Mouse (Mus musculus) liver, embryonic 14.5 days (tissue): ENCODE data around the gene Ints6. TPM values are rescaled to one million over a fixed set of nuclear protein-coding genes. Genes with fewer than 3 reads are reported as not detected.

Experiments used
- ATAC-seq: fragments of 200-750 bp; cut with Nextera tagmentation; 2 replicates; pipeline ENCODE4 v1.8.0; 2017; ENCODE audit warnings: moderate number of reproducible peaks, mild to moderate bottlenecking, moderate library complexity; ENCODE audit not compliant: insufficient read depth
- DNase-seq, 3 experiments: peaks; one replicate each; pipeline ENCODE4 v3.0.0-alpha.2; 2012 to 2013; ENCODE audit warnings: low read depth in 3 of 3, low spot score in 3 of 3
- H3K27ac ChIP-seq: fragments of 300-500 bp; sonication (generic); 2 replicates; pipeline ENCODE4 v1.5.1; 2014; ENCODE audit warnings: moderate library complexity, mild to moderate bottlenecking, control low read depth, inconsistent platforms
- H3K27me3 ChIP-seq: fragments of 300-500 bp; sonication (generic); 2 replicates; pipeline ENCODE4 v1.6.1; 2014; ENCODE audit warnings: mild to moderate bottlenecking, low read length, moderate library complexity; ENCODE audit not compliant: control insufficient read depth, insufficient read depth
- H3K36me3 ChIP-seq: fragments of 300-500 bp; sonication (generic); replicated peaks from 2 replicates; pipeline ENCODE4 v1.6.1; 2014; ENCODE audit warnings: low read depth; ENCODE audit not compliant: control insufficient read depth, insufficient read depth
- H3K4me1 ChIP-seq, 2 experiments: fragments of 200-500 bp in 1 of 2; fragments of 300-500 bp in 1 of 2; sonication (generic) in 1 of 2; replicated peaks; 2 replicates each; pipeline ENCODE4 v1.6.1; 2012 to 2014; ENCODE audit warnings: antibody characterized with exemption in 1 of 2, inconsistent platforms in 1 of 2, low read length in 1 of 2; ENCODE audit not compliant: control insufficient read depth in 2 of 2, insufficient read depth in 2 of 2
- H3K4me2 ChIP-seq: fragments of 300-500 bp; sonication (generic); 2 replicates; pipeline ENCODE4 v1.6.1; 2014; ENCODE audit warnings: low read depth, mild to moderate bottlenecking, control low read depth, moderate library complexity
- H3K4me3 ChIP-seq, 2 experiments: fragments of 200-500 bp in 1 of 2; fragments of 300-500 bp in 1 of 2; sonication (generic) in 1 of 2; 2 replicates each; pipeline ENCODE4 v1.5.1; 2012 to 2014; ENCODE audit warnings: low read depth in 2 of 2, low read length in 2 of 2, mild to moderate bottlenecking in 2 of 2, control low read depth in 1 of 2, inconsistent platforms in 1 of 2, moderate library complexity in 1 of 2; ENCODE audit not compliant: insufficient read depth in 1 of 2
- H3K9ac ChIP-seq: fragments of 300-500 bp; sonication (generic); replicated peaks from 2 replicates; pipeline ENCODE4 v1.6.1; 2014; ENCODE audit warnings: mild to moderate bottlenecking, control low read depth, moderate library complexity
- H3K9me3 ChIP-seq: fragments of 300-500 bp; sonication (generic); 2 replicates; pipeline ENCODE4 v1.6.1; 2016; ENCODE audit warnings: low read length, mixed read lengths; ENCODE audit not compliant: control insufficient read depth
- CTCF ChIP-seq: IDR thresholded peaks from 2 replicates; pipeline ENCODE4 v1.5.1; 2016; ENCODE audit warnings: antibody characterized with exemption, low read depth, control low read depth
- EP300 ChIP-seq: IDR thresholded peaks from 2 replicates; pipeline ENCODE4 v1.6.1; 2016; ENCODE audit warnings: antibody characterized with exemption, low read depth
- WGBS: fragments of 180-500 bp; shearing (Covaris S2); extraction: QIAGEN DNeasy Blood & Tissue Kit; methylation state at CpG from one replicate; pipeline ENCODE4 v1.1.7; 2014; ENCODE audit not compliant: insufficient replicate concordance; 5-methylcytosine and 5-hydroxymethylcytosine counted together
- polyA plus RNA-seq, 2 experiments: library from polyadenylated mRNA; depleted of rRNA in 1 of 2; stranded (reverse) in 1 of 2; unstranded in 1 of 2; fragments of >200 nt; fragmentation: Nextera tagmentation in 1 of 2; extraction: Ambion mirVana in 1 of 2; gene quantifications; 2 replicates each; pipeline versions ENCODE4 v1.2.1 to v1.2.3; 2012 to 2014

Ints6 gene
- polyA plus RNA-seq, 2 experiments = 8.1 to 15.3 TPM

GRCm38 (mm10) chr14:62780520-62781316, 19.7 kb upstream of the Ints6 start:
- ATAC-seq = peak; percentile 98
- Histone ChIP-seq H3K36me3 (no peaks in the 10 kb centered on the region), H3K4me3 (no peak overlapping the region), H3K4me1 (peaks cover 10 to 19% of the 10 kb centered on the region in 2 experiments; a peak in 3 of 4 replicates), H3K9me3 (no peaks in the 10 kb centered on the region), H3K27me3 (no peaks in the 10 kb centered on the region), H3K4me2 (peak overlapping the region; percentile 25), H3K27ac (no peak overlapping the region), H3K9ac (no peak overlapping the region; the same call in 1 of the 2 replicates)
- no peak for TF ChIP-seq CTCF
- TF ChIP-seq EP300 = peak; percentile 79
- 17% methylated on average over 9 of the region's 9 CpGs for WGBS
- peak; percentile 57 to 69 (median 67) for DNase-seq

DNA sequence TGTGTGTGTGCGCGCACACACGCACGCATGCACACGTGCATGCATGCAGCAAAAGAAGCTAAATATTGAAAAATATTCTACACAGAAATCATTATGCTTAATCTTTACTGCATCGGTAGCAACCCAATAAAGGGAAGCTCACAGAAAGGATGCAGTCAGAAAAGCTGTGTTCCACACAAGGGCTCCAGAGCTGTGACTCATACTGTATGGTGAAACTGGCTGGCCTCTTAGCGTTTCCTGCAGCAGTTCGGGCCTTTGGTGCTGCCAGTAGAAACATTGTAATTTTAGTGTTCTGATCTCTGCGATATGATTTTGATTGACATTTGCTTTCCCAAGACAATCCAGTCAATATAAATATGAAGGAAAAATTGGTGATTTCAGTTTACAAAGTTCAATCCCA, 17.1 kb upstream of the Ints6 start:
- no peaks in the 10 kb centered on the region for H3K27me3 ChIP-seq
- H3K4me3 ChIP-seq = no peak overlapping the region
- H3K9me3 ChIP-seq = no peaks in the 10 kb centered on the region
- peaks cover 10 to 21% of the 10 kb centered on the region in 2 experiments; a peak in 3 of 4 replicates for H3K4me1 ChIP-seq
- 78% methylated on average over 9 of the region's 9 CpGs for WGBS
- TF ChIP-seq CTCF (no peak), EP300 (no peak)
- H3K9ac ChIP-seq = no peak overlapping the region
- DNase-seq (no peak), ATAC-seq (no peak)
- H3K36me3 ChIP-seq = no peaks in the 10 kb centered on the region
- H3K4me2 ChIP-seq = no peak overlapping the region
- H3K27ac ChIP-seq = no peak overlapping the region

DNA sequence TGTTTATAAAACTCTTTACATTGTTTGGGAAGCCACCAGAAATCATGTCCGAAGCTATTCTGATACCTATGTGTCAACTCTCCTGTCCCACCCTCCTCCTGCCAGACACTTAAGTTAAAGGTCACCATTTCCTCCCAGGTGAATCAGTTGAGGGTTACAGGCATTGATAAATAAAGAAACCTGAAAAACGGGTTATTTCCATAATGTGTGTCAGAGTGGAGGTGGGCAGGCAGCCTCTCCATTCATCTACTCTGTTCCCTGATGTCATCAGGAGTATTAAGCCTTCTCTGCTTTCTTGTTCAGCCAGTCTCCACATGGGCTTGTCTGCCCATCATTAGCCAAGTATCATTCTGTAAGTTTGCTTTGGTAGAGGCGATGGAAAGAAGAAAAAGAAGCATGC, 14.1 kb upstream of the Ints6 start:
- H3K4me3 ChIP-seq = no peak overlapping the region
- H3K36me3 ChIP-seq = no peaks in the 10 kb centered on the region
- TF ChIP-seq CTCF (no peak), EP300 (no peak)
- H3K27ac ChIP-seq = no peak overlapping the region
- DNase-seq (no peak), ATAC-seq (no peak)
- H3K27me3 ChIP-seq = no peaks in the 10 kb centered on the region
- no peak overlapping the region for H3K4me2 ChIP-seq
- peaks cover 0 to 8% of the 10 kb centered on the region in 2 experiments; a peak in 2 of 4 replicates for H3K4me1 ChIP-seq
- 52% methylated on average over 3 of the region's 3 CpGs for WGBS
- no peak overlapping the region for H3K9ac ChIP-seq
- H3K9me3 ChIP-seq = no peaks in the 10 kb centered on the region

- WGBS = 80% methylated on average over 3 of the region's 3 CpGs
Observed at GRCm38 (mm10) chr14:62774246-62774645, 13.3 kb upstream of the Ints6 start.

GRCm38 (mm10) chr14:62773766-62774165, 12.8 kb upstream of the Ints6 start:
- DNase-seq (no peak), ATAC-seq (no peak)
- Histone ChIP-seq H3K4me3 (no peak overlapping the region), H3K27me3 (no peaks in the 10 kb centered on the region), H3K9ac (no peak overlapping the region), H3K4me2 (no peak overlapping the region), H3K4me1 (peaks cover 0 to 2% of the 10 kb centered on the region in 2 experiments; a peak in 1 of 4 replicates), H3K36me3 (no peaks in the 10 kb centered on the region), H3K27ac (no peak overlapping the region), H3K9me3 (no peaks in the 10 kb centered on the region)
- 63% methylated on average over 6 of the region's 6 CpGs for WGBS
- TF ChIP-seq CTCF (no peak), EP300 (no peak)

More at GRCm38 (mm10) chr14:62774246-62774645, 13.3 kb upstream of the Ints6 start:
- no peak for TF ChIP-seq CTCF
- no peak for TF ChIP-seq EP300
- ATAC-seq (no peak), DNase-seq (no peak)
- H3K36me3 ChIP-seq = no peaks in the 10 kb centered on the region
- H3K4me3 ChIP-seq = no peak overlapping the region
- no peaks in the 10 kb centered on the region for H3K9me3 ChIP-seq
- no peak overlapping the region for H3K27ac ChIP-seq
- H3K27me3 ChIP-seq = no peaks in the 10 kb centered on the region
- H3K9ac ChIP-seq = no peak overlapping the region
- no peak overlapping the region for H3K4me2 ChIP-seq
- peaks cover 0 to 2% of the 10 kb centered on the region in 2 experiments; a peak in 1 of 4 replicates for H3K4me1 ChIP-seq
